Mouse (Mus musculus) ES-E14 (cell line): ENCODE measurements around the gene Nrg3. TPM values are rescaled to one million over a fixed set of nuclear protein-coding genes. Genes with fewer than 3 reads are reported as not detected.

Experiments used
- DNase-seq: peaks from one replicate; pipeline ENCODE4 v3.0.0-alpha.2; 2013; ENCODE audit warnings: low read depth, low spot score
- H3K27ac ChIP-seq: 2 replicates; pipeline ENCODE4 v1.5.1; 2012; ENCODE audit warnings: low read depth, mild to moderate bottlenecking, low read length, moderate library complexity, mixed read lengths; ENCODE audit not compliant: poor library complexity, insufficient read depth, severe bottlenecking
- H3K36me3 ChIP-seq: 2 replicates; pipeline ENCODE4 v1.6.1; 2012; ENCODE audit warnings: mild to moderate bottlenecking, low read length, moderate library complexity, mixed read lengths; ENCODE audit not compliant: control insufficient read depth, poor library complexity, insufficient read depth, severe bottlenecking
- H3K4me1 ChIP-seq, 2 experiments: fragments of 150-350 bp in 1 of 2; sonication (generic) in 1 of 2; 2 replicates each; pipeline ENCODE4 v1.6.1; 2012; ENCODE audit warnings: low read length in 2 of 2, mild to moderate bottlenecking in 1 of 2, mixed read lengths in 1 of 2; ENCODE audit not compliant: control insufficient read depth in 2 of 2, insufficient read depth in 2 of 2, poor library complexity in 1 of 2
- H3K4me3 ChIP-seq, 2 experiments: fragments of 150-350 bp in 1 of 2; sonication (generic) in 1 of 2; 2 replicates each; pipeline ENCODE4 v1.5.1; 2012; ENCODE audit warnings: low read length in 2 of 2, low read depth in 1 of 2, mild to moderate bottlenecking in 1 of 2, mixed read lengths in 1 of 2; ENCODE audit not compliant: insufficient read depth in 1 of 2, poor library complexity in 1 of 2, severe bottlenecking in 1 of 2
- H3K9ac ChIP-seq: 2 replicates; pipeline ENCODE4 v1.6.1; 2012; ENCODE audit warnings: low read depth, mild to moderate bottlenecking, low read length, mixed read lengths; ENCODE audit not compliant: poor library complexity, insufficient read depth, severe bottlenecking
- H3K9me3 ChIP-seq: fragments of 150-350 bp; sonication (generic); 2 replicates; pipeline ENCODE4 v1.6.1; 2012; ENCODE audit warnings: low read depth, mild to moderate bottlenecking, low read length; ENCODE audit not compliant: control insufficient read depth, insufficient read depth
- CHD2 ChIP-seq: IDR thresholded peaks from 2 replicates; pipeline ENCODE4 v1.6.1; 2014; ENCODE audit warnings: mild to moderate bottlenecking, low read depth, low read length, inconsistent platforms
- HCFC1 ChIP-seq: IDR thresholded peaks from 2 replicates; pipeline ENCODE4 v1.6.1; 2012; ENCODE audit warnings: low read length, inconsistent platforms, borderline replicate concordance; ENCODE audit not compliant: insufficient read depth
- MAFK ChIP-seq: IDR thresholded peaks from 2 replicates; pipeline ENCODE4 v1.6.1; 2014; ENCODE audit warnings: mild to moderate bottlenecking, low read depth, low read length, inconsistent platforms; ENCODE audit not compliant: insufficient read depth
- ZC3H11A ChIP-seq: IDR thresholded peaks from 2 replicates; pipeline ENCODE4 v1.6.1; 2012; ENCODE audit warnings: low read depth, mild to moderate bottlenecking, inconsistent platforms, low read length, borderline replicate concordance
- ZNF384 ChIP-seq: IDR thresholded peaks from 2 replicates; pipeline ENCODE4 v1.6.1; 2012; ENCODE audit warnings: low read depth, low read length, inconsistent platforms
- in situ Hi-C, 2 experiments: fragments of 600-800 bp; cut with MboI; formaldehyde crosslinking; loops; one replicate each; pipeline ENCODE4 v1.15.1; 2025; ENCODE audit warnings: low sequenced_read_pairs in 2 of 2, inconsistent platforms in 1 of 2; ENCODE audit not compliant: unreplicated experiment in 2 of 2
- total RNA-seq: library from RNA; depleted of rRNA; stranded (reverse); fragments of 300-350 nt; gene quantifications from 2 replicates; pipeline ENCODE4 v1.2.3, GENCODE M21; 2012

Gene Nrg3
- total RNA-seq, 1 experiment = not detected

DNA sequence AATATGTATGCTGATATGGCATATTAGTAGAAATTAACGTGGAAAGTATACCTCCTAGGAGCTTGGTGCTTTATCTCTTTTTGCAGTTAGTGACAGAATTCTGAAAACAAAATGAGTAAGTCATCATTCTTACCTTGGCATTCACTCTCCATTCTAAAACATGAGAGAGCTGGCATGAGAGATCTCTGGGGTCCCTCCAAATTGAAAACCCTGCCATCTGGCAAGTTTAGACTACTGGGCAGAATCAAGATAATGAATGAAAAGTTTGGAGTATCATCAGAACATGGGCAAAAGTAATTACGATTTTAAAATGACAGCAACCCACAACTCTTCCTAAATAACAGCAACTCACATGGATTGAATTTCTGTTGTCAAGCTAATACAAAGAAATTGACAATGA, 423.9 kb downstream of the Nrg3 start:
- Histone ChIP-seq H3K9ac (no peak overlapping the region), H3K4me3 (no peak overlapping the region), H3K9me3 (no peaks in the 10 kb centered on the region), H3K36me3 (no peaks in the 10 kb centered on the region), H3K4me1 (no peaks in the 10 kb centered on the region), H3K27ac (no peak overlapping the region)
- TF ChIP-seq HCFC1 = no peak
- no peak for TF ChIP-seq MAFK
- TF ChIP-seq ZNF384 = no peak
- no peak for TF ChIP-seq ZC3H11A
- no peak for TF ChIP-seq CHD2
- DNase-seq = no peak
- in situ Hi-C loops = no loop called here

GRCm38 (mm10) chr14:39044290-39044689, 428.6 kb downstream of the Nrg3 start:
- no peaks in the 10 kb centered on the region for H3K36me3 ChIP-seq
- H3K9me3 ChIP-seq = no peaks in the 10 kb centered on the region
- H3K4me3 ChIP-seq = no peak overlapping the region
- in situ Hi-C loops = no loop called here
- H3K27ac ChIP-seq = no peak overlapping the region
- DNase-seq = no peak
- H3K4me1 ChIP-seq = no peaks in the 10 kb centered on the region
- TF ChIP-seq ZNF384 = no peak
- no peak for TF ChIP-seq MAFK
- TF ChIP-seq CHD2 = no peak
- TF ChIP-seq ZC3H11A = no peak
- no peak for TF ChIP-seq HCFC1
- no peak overlapping the region for H3K9ac ChIP-seq

GRCm38 (mm10) chr14:39043793-39044192, 429.1 kb downstream of the Nrg3 start:
- Histone ChIP-seq H3K9me3 (no peaks in the 10 kb centered on the region), H3K4me3 (no peak overlapping the region), H3K27ac (no peak overlapping the region), H3K9ac (no peak overlapping the region), H3K36me3 (no peaks in the 10 kb centered on the region), H3K4me1 (no peaks in the 10 kb centered on the region)
- no peak for DNase-seq
- in situ Hi-C loops = no loop called here
- TF ChIP-seq ZNF384 = no peak
- no peak for TF ChIP-seq CHD2
- TF ChIP-seq MAFK = no peak
- TF ChIP-seq ZC3H11A = no peak
- TF ChIP-seq HCFC1 = no peak

- no peaks in the 10 kb centered on the region for H3K36me3 ChIP-seq
- no peak for DNase-seq
- TF ChIP-seq HCFC1 (no peak), MAFK (no peak), ZNF384 (no peak), CHD2 (no peak), ZC3H11A (no peak)
- no peak overlapping the region for H3K27ac ChIP-seq
- H3K4me3 ChIP-seq = no peak overlapping the region
- no peaks in the 10 kb centered on the region for H3K9me3 ChIP-seq
- no peak overlapping the region for H3K9ac ChIP-seq
- no peaks in the 10 kb centered on the region for H3K4me1 ChIP-seq
- in situ Hi-C loops = no loop called here
Measured at GRCm38 (mm10) chr14:39043384-39043783, 429.5 kb downstream of the Nrg3 start.

DNA sequence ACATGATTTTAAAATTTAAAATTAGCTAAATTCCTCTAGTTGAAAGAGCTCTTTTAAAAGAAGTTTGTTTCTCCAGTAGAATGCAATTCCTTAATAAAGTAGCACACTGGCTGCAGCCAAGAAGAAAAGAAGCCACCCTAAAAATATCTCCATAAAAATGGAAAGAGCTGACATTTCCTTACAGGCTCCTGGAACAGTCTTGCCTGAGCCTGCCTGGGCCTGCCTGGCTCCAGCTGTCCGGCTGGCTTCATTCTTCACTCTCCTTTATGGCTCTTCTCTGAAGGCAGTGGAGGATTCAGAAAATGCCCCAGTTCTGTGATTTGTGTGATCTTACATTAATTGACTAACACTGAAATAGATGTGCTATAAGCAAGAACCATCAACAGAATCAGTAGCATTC, 433.8 kb downstream of the Nrg3 start:
- H3K36me3 ChIP-seq = no peaks in the 10 kb centered on the region
- H3K27ac ChIP-seq = no peak overlapping the region
- H3K4me1 ChIP-seq = no peaks in the 10 kb centered on the region
- no peaks in the 10 kb centered on the region for H3K9me3 ChIP-seq
- DNase-seq = no peak
- H3K9ac ChIP-seq = no peak overlapping the region
- no peak overlapping the region for H3K4me3 ChIP-seq
- in situ Hi-C loops = no loop called here
- TF ChIP-seq MAFK = no peak
